Mouse (Mus musculus) T-helper 2 cell (primary cell): ENCODE results near the gene D17H6S53E.

Experiments
- in situ Hi-C: fragments of 300-600 bp; cut with MboI, MseI; formaldehyde crosslinking; loops from one replicate; pipeline ENCODE4 v1.15.1; 2025; ENCODE audit warnings: high pct_unique_total_duplicates

The D17H6S53E gene

DNA sequence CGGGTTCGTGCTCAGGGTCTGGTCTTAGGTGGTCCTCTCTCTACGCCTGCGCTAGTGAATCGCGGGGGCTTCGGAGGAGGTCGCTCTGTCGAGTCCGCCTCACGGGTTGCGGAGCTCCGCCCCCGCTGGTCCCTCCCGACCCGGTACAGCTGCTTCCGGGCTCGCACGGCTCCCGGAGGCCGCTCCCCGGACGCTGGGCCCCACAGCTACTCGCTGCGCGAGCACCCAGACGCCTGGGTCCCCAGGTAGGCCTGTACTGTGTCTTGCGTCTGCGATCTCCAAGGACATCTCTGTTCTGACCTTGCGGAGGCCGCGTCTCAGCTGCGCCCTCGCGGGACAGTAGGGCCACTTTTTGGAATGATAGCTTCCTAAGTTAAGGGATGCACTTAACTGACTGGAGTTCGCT is at the start of gene D17H6S53E:
D17H6S53E (plus strand) TSS at position 168 of the 406 bp plus-strand sequence.
- in situ Hi-C loops = no loop called here

DNA sequence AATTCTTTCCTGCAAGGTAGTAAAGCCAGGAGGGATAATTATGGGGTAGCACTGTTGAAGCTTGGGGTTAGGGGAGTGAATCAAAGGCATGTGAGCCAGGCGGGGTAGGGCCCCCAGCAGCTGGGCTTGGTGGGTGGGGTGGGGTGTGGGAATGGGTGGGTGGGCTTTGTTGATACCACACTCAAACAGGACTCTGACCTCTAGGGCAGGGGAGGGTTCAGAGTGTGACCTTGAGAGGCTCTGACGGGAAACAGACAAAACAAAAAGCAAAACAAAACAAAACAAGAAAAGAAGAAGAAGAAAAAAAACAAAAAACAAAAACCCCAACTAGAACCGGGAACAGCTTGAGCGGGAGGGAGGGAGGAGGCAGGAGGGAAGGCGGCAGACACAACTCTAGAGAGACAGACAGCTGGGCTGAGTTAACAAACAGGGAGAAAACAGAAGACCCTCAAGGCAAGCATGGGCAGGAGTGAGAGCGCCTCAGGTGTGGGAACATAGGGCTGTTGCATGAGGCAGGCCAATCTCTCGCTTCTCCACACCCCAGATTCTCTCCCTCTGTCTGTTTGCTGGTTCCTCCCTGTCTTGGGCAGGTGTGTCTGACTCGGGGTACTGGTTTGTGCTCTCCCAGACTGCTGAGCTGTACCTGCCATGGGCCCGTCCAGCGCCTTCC is 49.5 kb upstream of the D17H6S53E start, which contains the start of gene Ly6g6e:
Ly6g6e (plus strand) TSS at position 396 of the 670 bp plus-strand sequence.
- in situ Hi-C loops = no loop called here

DNA sequence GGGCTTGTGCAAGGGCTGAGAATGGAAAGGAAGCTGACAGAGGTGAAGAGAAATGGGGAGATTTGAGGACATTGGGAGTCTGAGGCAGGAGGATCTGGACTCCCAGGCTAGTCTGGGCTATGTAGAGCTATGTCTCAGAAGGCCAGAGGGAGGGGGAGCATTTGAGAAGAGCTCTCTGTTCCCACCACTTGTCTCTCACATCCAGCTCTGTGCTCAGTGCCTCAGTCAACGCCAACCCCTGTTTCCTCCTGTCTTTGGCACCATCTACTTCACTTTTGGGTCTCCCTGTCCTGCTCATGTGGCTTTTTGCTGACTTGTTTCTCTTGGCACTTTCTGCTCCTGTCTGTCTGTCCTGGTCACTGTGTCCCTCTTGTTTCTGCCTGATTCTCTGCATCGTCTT is 48.9 kb upstream of the D17H6S53E start:
- in situ Hi-C loops = no loop called here

DNA sequence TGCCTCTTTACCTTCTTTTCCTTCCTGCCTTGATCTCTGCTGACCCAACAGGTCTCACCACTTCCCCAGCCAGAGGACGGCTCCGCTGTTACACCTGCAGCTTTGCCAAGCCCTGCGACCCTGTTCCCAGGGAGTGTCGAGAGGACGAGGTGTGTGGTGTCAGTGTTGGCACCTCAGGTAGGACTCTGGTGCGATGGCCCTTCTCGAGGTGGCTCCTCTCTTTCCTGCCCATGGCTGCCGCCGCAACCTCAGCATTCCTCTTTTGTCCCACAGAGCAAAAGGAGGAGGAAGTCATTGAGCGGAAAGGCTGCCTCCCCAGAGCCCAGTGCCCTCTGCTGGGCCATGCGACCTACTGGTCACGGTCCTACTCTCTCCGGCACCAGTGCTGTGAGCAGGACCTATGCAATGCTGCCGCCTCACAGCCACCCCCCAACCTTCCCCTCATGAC is 48.4 kb upstream of the D17H6S53E start, which contains the start of gene Ly6g6d:
Ly6g6d (minus strand) TSS at position 280 of the 448 bp plus-strand sequence.
- in situ Hi-C loops = no loop called here

DNA sequence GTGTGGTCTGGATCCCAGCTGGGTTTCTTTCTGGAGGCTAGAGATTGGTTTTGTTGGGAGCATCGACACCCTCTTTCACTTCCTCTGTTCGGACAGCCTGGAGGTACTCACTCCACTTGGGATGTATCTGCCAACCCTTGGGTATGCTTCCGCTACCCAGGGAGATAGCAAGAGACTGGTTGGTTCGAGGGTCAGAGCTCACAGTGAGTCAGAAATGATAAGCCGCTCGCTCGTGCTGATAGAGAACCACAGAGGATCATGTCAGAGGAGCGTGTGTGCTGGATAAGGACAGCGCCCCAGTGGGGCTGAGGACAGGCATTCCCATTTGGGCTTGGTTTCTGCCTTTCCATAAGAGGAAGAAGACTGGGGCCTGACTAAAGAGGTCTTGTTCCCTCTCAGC is 46.4 kb upstream of the D17H6S53E start:
- in situ Hi-C loops = no loop called here

DNA sequence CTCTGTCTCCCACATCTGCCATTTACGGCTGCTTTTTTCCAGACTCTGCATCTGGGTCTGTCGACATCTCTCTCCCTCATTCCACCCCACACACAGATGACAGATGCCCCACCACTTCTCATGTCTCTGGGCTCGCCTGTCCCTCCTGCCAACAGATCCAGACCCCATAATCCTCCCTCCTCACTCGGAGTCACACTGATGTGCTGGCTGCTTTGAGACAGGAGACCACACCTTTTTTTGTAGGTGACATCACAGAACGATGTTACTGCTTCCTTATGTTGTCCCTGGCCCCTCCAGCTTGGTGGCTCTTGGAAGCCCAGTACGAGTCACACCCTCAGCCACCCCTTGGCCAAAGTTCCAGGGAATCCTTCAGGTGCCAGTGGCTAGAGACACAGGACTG is 45.9 kb upstream of the D17H6S53E start:
- in situ Hi-C loops = no loop called here

DNA sequence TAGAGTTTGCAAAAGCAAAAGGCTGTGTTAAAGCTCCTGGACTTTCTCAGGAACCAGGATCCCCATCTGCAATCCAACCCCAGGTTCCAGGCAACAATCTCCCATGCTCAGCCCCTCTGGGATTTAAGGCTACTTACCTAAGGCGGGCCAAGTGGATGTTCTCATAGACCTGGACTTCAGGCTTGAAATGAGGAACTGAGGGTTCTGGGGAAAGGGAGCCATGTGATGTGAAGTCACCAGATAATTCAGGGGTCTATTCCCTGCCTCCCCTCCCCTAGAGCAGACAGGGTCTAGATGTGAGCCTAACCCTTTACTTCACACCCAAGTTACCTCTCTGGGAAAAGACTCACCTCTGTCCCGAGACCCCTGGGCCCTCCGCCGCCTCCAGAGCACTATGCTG is 45.5 kb upstream of the D17H6S53E start:
- in situ Hi-C loops = no loop called here

DNA sequence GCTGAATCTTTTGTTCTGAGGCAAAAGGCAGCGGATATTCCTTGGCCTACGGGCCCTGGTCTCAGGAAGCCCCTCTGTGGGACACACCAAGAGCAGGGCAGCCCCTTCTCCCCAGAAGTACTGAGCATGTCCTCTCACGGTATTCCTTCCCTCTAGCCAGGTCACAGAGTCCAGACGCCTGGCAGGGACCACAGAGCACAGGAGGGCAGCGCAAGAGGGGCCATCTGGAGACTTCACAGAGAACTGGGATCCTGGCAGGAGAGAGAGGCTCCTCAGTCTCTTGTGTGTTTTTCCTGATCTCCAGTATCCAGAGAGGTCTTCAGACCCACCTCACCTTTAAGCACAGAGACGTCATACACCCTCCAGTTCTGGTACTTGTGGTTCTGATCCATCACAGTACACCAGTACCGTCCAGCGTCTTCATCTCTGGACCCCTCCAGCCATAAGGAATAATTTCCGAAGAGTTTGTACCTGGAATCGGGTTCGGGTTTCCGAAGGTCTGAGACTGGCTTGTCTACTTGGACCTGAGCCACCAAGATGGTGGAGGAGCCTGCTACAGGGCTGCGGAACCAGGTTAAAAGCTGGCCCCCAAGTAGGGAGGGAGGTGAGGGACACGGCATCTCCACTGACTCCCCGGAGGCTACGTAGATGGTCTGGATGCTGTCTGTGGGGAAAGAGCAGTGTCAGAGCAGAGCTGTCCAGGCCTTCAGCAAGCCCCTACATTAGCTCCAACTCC is 43.2 kb upstream of the D17H6S53E start:
- in situ Hi-C loops = no loop called here

DNA sequence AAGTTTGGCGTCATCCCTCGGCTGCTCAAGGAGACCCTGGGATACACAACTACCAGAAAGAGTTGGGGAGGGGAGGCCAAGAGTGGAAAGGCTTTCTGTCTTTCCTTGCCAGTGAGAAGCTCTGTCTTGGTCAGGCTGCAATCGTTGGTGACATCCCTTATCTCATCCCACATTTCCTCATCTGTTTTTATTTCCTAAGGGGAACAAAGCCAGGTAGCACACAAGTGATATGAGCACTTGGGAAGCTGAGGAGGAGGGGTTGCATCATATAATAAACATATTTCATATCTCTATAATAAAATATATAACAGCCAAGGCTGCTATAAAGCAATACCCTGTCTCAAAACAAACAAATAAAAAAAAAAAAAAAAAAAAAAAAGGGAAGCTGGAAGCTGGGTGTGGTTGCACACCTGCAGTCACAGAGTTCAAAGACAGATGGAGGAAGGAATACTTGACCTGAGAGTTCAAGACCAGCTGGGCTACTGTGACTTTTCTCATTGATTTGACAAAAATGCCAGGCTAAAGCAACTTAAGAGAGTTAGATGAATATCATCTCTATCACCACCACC is 42.2 kb upstream of the D17H6S53E start:
- in situ Hi-C loops = no loop called here

DNA sequence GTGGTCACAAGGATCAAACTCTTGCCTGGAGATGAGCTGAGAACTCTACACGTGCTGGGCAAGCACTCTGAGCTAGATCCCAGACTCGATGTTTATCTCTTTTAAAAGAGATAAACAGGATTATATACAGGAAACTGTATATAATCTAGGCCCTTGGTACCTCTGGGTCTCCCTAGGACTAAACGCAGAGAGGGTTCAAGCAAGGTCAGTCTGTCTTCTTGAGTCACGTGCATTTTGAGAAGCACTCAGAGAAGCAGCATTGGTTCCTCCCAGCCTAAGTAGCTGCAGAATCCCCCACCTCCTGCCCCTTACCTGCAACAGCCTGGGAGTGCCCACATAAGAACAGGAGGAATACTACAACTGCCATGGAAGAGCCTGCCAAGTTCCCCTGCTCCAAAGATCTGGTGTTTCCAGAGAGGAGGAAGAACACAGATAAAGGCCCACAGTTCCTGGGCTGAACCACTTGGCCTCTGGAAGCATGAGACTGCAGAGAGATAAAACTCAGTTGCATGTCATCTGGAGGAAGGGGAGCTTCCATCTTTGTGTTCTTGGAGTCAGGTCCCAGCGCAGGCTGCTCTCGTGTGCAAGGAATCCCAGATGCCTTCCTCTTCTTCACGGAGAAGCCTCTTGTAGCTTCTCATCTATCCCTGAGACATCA is 40.8 kb upstream of the D17H6S53E start, which contains the start of gene Ly6g6f:
Ly6g6f (minus strand) TSS at position 403 of the 658 bp plus-strand sequence.
- in situ Hi-C loops = no loop called here

DNA sequence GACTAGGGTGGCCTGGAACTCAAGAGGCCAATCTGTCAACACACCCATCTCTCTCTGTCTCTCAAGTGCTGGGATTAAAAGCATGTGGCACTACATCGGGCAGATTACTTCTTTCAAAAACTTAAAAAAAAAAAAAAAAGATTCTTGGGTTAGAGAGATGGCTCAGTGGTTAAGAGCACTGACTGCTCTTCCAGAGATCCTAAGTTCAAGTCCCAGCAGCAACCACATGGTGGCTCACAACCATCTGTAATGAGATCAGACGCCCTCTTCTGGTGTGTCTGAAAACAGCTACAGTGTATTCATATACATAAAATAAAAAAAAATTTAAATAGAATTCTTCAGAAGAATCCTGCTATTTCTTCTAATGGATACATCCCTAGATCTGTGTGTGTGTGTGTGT is 38.0 kb upstream of the D17H6S53E start:
- in situ Hi-C loops = no loop called here

DNA sequence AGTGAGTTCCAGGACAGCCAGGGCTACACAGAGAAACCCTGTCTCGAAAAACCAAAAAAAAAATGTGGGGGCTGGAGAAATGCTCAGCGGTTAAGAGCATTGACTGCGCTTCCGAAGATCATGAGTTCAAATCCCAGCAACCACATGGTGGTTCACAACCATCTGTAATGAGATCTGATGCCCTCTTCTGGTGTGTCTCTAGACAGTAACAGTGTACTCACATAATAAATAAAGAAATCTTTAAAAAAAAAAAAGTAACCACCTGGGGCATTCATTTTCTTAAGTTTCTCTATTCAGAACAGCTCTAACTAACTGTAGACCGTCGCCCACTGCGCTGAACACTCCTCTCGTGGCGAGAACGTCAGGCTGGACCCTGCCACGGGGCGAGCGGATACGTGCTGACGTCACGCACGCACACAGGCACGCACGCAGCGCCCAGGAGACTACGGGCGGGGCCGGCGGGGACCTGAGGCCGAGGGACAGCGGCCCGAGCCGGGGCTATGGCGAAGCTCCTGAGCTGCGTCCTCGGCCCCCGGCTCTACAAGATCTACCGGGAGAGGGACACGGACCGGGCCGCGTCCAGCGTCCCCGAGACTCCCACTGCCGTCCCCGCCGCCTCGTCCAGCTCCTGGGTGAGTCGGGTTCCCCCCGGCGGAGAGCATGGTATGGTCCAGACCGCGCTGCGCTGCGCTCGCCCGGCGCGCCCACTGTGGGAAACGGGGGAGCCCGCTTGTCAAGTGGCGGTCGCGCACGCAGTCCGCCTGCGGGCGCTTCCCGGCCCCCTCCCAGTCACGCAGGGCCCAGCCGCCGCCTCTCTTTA is 37.1 kb upstream of the D17H6S53E start, which contains the start of gene Abhd16a:
Abhd16a (plus strand) TSS at position 439 of the 820 bp plus-strand sequence.
- in situ Hi-C loops = no loop called here

DNA sequence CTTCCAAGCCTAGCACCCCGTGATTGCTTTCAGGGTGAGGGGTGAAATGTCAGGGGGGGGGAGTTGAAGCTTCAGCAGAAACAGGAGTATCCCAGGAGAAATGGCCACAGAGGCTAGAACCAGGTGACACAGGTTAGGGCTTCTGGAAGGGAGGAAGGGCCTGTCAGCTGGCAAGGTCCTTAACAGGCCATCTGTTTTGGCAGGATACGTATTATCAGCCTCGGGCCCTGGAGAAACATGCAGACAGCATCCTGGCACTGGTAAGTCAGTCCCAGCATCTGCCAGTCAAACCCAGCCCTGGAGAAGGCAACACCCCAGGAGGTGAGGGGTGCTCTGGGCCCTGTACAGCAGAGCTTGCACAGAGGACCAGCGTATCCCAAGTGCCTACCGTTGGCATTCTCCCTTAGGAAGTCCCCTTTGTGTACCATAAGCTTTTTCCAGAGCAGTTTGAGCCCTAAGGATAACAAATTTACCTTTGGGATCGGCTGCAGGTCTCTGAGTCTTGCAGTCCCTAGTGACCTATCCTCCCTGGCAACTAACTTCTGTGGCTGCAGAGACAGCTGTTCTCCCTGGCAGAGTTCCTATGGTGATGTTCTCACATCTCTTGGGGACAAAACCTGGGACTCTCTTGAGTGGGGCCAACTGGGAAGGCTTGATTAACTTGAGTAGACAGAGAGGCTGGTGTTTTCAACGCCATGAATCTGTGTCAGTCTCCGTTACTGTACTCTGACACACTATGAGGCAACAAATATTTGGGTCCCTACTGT is 35.8 kb upstream of the D17H6S53E start:
- in situ Hi-C loops = no loop called here

DNA sequence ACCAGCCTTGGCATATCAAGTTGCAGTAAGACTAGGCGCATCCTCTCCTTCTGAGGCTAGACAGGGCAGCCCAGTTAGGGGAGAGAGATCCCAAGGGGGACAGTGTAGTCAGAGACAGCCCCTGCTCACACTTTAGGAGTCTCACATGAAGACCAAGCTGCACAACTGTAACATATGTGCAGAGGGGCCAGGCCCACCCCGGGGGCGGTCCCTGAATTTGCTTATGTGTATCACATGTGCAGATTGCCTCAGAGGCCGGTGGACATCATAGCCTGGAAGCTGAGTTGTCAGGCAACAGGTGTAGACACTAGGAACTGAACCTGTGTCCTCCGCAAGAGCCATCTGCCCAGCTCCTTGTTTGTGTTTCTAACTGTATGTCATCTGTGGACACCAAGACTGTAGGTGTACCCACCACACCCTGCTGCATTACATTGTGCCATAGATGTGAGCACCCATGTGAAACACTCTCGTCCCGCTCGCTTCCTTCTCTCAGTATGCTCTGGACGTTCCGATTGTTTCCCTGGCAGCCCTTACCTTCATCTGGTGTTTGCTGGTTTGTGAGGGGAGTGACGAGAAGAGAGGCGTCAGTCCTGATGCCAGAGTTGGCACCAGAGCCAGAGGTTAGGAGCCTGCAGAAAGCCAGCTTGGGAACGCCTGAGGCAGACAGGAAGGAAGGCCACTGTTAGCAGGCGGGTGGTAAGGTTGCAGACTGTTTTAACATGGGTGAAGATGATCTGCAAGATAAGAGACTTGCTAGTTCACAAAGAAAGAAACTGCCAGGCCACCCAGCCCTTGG is 33.6 kb upstream of the D17H6S53E start:
- in situ Hi-C loops = no loop called here

DNA sequence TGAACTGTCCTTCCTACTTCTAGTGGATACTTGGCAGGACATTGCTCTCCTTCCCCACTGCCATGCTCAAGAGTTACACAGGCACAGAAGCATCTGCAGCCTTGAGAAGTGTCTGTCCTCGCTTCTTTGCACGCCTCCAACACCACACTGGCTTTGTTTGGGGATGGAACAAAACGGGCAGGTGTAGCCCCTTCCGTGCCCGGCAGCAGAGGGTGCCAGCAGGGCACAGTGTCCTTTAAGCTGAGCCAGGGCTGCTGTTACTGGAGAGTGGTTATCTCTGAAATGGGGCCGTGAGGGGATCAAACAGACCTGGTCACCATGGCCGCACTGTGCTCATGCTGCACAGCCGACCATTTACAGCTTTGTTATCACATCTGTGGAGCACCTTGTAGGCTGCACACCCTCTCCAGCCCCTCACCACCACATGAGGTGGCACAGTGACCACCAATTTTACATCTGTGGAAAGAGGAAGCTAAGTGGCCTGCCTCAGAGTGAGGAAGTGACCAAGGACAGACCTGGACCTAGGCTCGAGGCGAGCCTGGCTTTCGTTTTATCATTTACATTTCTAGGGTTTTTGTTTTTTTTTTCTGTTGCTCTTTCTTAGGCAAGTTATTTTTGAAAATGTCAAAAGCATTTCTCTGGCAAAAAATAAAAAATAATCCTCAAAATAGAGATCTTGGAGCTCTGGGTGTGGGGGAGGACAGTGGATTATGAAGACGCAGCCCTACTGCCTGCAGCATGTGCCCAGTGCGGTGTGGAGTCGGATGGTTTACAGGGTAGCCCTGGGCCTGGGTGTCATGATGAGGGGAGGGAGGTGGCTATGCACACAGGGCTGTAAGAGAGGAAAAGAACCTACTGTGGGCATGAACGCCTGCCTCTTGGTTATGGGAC is 31.5 kb upstream of the D17H6S53E start:
- in situ Hi-C loops = no loop called here

DNA sequence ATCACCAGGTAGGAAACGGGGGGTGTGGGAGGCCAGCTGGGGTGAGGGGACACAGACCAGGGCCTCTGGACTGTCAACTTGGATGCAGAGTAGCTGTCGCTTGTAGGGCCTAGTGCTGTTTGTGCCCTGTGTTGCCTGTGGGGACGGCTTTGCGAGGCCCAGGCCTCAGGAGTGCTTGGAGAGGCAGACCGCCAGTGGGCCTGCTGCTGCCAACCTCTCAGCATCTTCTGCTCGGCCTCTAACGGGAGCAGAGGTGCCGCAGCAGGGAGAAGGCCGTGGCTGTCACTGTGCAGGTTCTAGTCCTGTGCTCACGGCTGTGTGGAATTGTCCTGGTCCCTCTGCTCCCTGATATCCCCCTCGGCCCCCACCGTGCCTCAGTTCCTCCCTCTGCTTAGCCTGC is 29.6 kb upstream of the D17H6S53E start:
- in situ Hi-C loops = no loop called here

DNA sequence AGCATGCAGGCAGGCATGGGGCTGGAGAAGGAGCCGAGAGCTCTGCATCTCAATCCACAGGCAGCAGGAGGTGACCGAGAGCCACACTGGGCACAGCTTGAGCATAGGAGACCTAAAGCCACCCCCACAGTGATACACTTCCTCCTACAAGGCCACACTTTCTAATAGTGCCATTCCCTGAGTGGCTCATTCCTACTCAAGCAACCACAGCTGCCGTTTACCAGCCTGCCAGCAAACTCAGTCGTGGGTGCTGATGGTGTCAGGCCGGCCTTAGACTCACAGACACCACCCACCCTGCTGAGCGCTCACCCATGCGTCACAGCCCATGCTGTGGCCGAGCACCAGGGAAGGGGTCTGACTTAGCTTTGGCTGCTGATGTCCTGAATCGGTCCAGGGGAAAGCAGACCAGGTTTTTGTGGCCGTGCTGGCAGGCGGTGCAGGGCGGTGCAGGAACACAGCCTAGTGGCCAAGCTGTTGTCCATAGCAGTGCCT is 29.0 kb upstream of the D17H6S53E start:
- in situ Hi-C loops = no loop called here

DNA sequence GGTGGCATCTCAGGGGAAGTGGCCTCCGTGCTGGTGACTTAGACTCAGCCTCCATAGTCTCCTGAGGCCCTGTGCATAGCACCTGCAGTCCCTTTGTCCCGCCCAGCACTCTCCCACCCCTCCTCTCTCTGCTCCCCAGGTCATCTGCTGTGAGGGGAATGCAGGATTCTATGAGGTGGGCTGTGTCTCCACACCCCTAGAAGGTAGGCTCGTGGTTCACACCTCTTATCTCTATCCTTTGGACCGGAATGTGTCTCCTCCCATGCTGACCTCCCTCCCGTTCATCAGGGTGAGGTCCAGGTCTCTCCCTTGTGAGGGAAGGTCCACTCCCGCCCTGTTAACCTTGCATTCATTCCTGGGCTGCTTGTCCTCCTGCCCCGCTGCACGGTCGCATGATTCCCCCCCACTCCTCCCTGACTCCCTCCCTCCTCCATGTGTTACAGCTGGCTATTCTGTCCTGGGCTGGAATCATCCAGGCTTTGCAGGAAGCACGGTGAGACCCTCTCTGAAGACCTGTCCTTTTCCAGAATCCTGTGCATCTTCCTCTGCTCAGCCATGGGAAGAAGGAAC is 25.9 kb upstream of the D17H6S53E start:
- in situ Hi-C loops = loop anchor here (5.0 kb wide), 1 partner anchor 68 kb away; no protein-coding TSS in a partner anchor
